Mouse (Mus musculus): ENCODE data around the gene B4galt2. TPM values are rescaled to one million over a fixed set of nuclear protein-coding genes. Genes with fewer than 3 reads are reported as not detected.

Gene B4galt2
- polyA plus RNA-seq, 1 experiment from 2014 or later, result 28.7 TPM

GRCm38 (mm10) chr4:117862823-117863222 lies 20.5 kb downstream of the B4galt2 start:
- ATAC-seq, result peak; percentile 85
- Histone ChIP-seq H3K9ac (no peak overlapping the region), H3K4me2 (no peak overlapping the region), H3K27me3 (peaks cover 9% of the 10 kb centered on the region), H3K9me3 (replicated peaks) (no peaks in the 10 kb centered on the region), H3K36me3 (ENCODE audit: poor library complexity, severe bottlenecking) (no peaks in the 10 kb centered on the region), H3K27ac (no peak overlapping the region), H3K4me3 (no peak overlapping the region), H3K4me1 (peaks cover 21% of the 10 kb centered on the region)
- 33% methylated on average over 4 of the region's 4 CpGs for WGBS

DNA sequence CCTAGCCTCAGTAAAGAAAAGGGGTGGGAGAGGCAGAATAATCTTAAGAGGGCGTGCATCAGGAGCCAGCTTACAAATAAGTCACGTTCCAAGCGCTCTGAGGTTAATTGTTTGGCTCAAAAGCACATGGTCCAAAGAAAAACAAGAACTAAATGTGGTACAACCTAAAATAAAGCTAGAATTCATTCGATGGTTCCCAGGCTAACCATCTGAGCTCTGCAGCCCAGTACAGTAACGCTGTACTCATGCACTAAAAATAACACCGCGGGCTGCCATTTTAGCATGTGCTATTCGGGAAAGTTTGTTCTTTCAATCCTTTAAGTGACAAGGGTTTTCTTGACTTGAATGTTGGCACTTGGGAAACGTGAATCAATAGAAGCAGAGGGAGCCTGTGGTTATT lies 22.7 kb downstream of the B4galt2 start:
- Histone ChIP-seq H3K36me3 (ENCODE audit: poor library complexity, severe bottlenecking) (peaks cover 5% of the 10 kb centered on the region; the same call in 1 of the 2 replicates), H3K27me3 (no peaks in the 10 kb centered on the region), H3K27ac (no peak overlapping the region), H3K9me3 (replicated peaks) (no peaks in the 10 kb centered on the region), H3K4me2 (no peak overlapping the region), H3K9ac (no peak overlapping the region), H3K4me3 (no peak overlapping the region), H3K4me1 (peaks cover 9% of the 10 kb centered on the region)
- WGBS, result 78% methylated on average over 9 of the region's 9 CpGs
- ATAC-seq, result no peak

GRCm38 (mm10) chr4:117858794-117859193 lies 24.5 kb downstream of the B4galt2 start:
- no peak overlapping the region for H3K27ac ChIP-seq
- H3K36me3 ChIP-seq (ENCODE audit: poor library complexity, severe bottlenecking), result peaks cover 5% of the 10 kb centered on the region; the same call in 1 of the 2 replicates
- H3K4me3 ChIP-seq, result no peak overlapping the region
- 57% methylated on average over 3 of the region's 3 CpGs for WGBS
- H3K9me3 ChIP-seq (replicated peaks), result no peaks in the 10 kb centered on the region
- H3K4me2 ChIP-seq, result no peak overlapping the region
- H3K9ac ChIP-seq, result no peak overlapping the region
- H3K27me3 ChIP-seq, result no peaks in the 10 kb centered on the region
- ATAC-seq, result peak; percentile 31; the same call in 1 of the 2 replicates
- peaks cover 13% of the 10 kb centered on the region for H3K4me1 ChIP-seq

GRCm38 (mm10) chr4:117855146-117855545 lies 28.1 kb downstream of the B4galt2 start:
- peaks cover 5% of the 10 kb centered on the region; the same call in 1 of the 2 replicates for H3K36me3 ChIP-seq (ENCODE audit: poor library complexity, severe bottlenecking)
- no peaks in the 10 kb centered on the region for H3K9me3 ChIP-seq (replicated peaks)
- H3K27me3 ChIP-seq, result no peaks in the 10 kb centered on the region
- H3K9ac ChIP-seq, result no peak overlapping the region
- no peak overlapping the region for H3K27ac ChIP-seq
- ATAC-seq, result no peak
- 0 out of 2 replicates have a peak, but pooled peaks cover 8% of the 10 kb centered on the region for H3K4me1 ChIP-seq
- H3K4me3 ChIP-seq, result no peak overlapping the region
- H3K4me2 ChIP-seq, result no peak overlapping the region
- 83% methylated on average over 9 of the region's 9 CpGs for WGBS

DNA sequence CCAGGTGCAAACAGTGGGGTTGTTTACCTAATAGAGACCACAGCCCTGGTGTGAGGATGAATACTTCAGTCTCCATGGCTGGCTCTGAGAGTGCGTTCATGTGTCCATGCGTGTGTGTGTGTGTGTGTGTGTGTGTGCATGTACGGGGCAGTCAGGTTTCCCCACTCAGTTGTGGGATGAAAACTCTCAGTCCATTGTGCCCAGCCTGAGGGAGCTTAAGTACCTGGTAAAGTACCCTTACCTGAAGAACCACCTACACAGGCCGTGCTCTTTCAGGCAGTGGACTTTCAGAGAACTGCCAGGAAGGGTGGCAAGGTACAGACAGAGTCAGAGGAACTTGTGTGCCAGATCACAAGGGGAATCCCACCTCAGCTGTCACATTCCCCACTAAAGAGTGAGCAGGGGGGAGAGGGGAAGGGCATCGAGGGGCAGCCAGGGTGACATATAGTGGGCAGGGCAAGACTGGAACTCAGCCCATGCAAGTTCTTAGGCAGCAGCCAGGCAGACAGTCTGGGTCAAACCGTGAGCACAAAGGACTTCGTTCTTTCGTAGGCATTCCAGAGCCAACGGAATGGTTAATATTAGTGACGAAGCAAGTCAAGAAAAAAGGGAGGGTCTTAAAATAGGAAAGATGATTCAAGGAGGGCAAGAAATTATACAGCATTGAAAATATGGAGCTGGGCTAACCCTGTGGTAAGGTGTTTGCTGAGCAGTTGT lies 31.0 kb downstream of the B4galt2 start:
- no peak overlapping the region for H3K4me3 ChIP-seq
- H3K9ac ChIP-seq, result no peak overlapping the region
- H3K4me2 ChIP-seq, result no peak overlapping the region
- WGBS, result 89% methylated on average over 10 of the region's 10 CpGs
- peaks cover 19% of the 10 kb centered on the region for H3K4me1 ChIP-seq
- no peak for ATAC-seq
- H3K27ac ChIP-seq, result no peak overlapping the region
- H3K27me3 ChIP-seq, result no peaks in the 10 kb centered on the region
- H3K36me3 ChIP-seq (ENCODE audit: poor library complexity, severe bottlenecking), result peaks cover 5% of the 10 kb centered on the region; the same call in 1 of the 2 replicates
- no peaks in the 10 kb centered on the region for H3K9me3 ChIP-seq (replicated peaks)

DNA sequence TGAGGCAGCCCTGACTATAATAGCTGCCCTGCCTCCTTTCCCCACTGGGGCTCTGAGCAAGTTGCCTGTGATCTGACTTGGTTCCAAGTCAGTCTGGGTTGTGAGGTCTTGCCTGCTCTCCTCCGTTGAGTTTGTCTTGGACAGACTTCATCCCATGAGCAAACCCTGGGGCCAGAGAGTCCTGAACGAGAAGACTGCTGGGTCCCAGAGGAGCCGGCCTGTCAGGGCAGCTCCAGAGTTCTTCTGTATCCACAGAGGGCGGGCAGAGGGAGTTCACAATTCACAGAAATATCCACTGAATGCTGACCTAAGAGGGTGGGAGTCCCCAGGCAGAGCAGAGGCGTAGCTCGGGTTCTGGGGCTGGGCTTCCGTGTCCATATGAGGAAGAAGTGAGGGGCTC lies 32.4 kb downstream of the B4galt2 start:
- Histone ChIP-seq H3K9me3 (replicated peaks) (no peaks in the 10 kb centered on the region), H3K9ac (no peak overlapping the region), H3K36me3 (ENCODE audit: poor library complexity, severe bottlenecking) (no peaks in the 10 kb centered on the region), H3K4me2 (no peak overlapping the region), H3K4me3 (no peak overlapping the region), H3K4me1 (peaks cover 24% of the 10 kb centered on the region), H3K27ac (no peak overlapping the region), H3K27me3 (no peaks in the 10 kb centered on the region)
- 77% methylated on average over 7 of the region's 7 CpGs for WGBS
- no peak for ATAC-seq

GRCm38 (mm10) chr4:117850176-117850575 lies 33.1 kb downstream of the B4galt2 start:
- WGBS, result 73% methylated on average over 7 of the region's 7 CpGs
- H3K9me3 ChIP-seq (replicated peaks), result no peaks in the 10 kb centered on the region
- H3K27ac ChIP-seq, result no peak overlapping the region
- ATAC-seq, result no peak
- H3K4me2 ChIP-seq, result no peak overlapping the region
- H3K4me3 ChIP-seq, result no peak overlapping the region
- no peak overlapping the region for H3K9ac ChIP-seq
- H3K4me1 ChIP-seq, result peaks cover 23% of the 10 kb centered on the region
- no peaks in the 10 kb centered on the region for H3K27me3 ChIP-seq
- H3K36me3 ChIP-seq (ENCODE audit: poor library complexity, severe bottlenecking), result no peaks in the 10 kb centered on the region

- no peaks in the 10 kb centered on the region for H3K27me3 ChIP-seq
- 0 out of 2 replicates have a peak overlapping the region, but pooled peaks have one; percentile 2 for H3K4me2 ChIP-seq
- H3K4me3 ChIP-seq, result no peak overlapping the region
- ATAC-seq, result no peak
- H3K36me3 ChIP-seq (ENCODE audit: poor library complexity, severe bottlenecking), result no peaks in the 10 kb centered on the region
- peaks cover 21% of the 10 kb centered on the region for H3K4me1 ChIP-seq
- 8% methylated on average over 5 of the region's 5 CpGs for WGBS
- H3K9ac ChIP-seq, result no peak overlapping the region
- no peak overlapping the region for H3K27ac ChIP-seq
- H3K9me3 ChIP-seq (replicated peaks), result no peaks in the 10 kb centered on the region
Measured at GRCm38 (mm10) chr4:117849506-117849905, 33.8 kb downstream of the B4galt2 start.

GRCm38 (mm10) chr4:117849063-117849462 lies 34.2 kb downstream of the B4galt2 start:
- Histone ChIP-seq H3K4me3 (no peak overlapping the region), H3K27me3 (no peaks in the 10 kb centered on the region), H3K36me3 (ENCODE audit: poor library complexity, severe bottlenecking) (no peaks in the 10 kb centered on the region), H3K4me2 (0 out of 2 replicates have a peak overlapping the region, but pooled peaks have one; percentile 10), H3K27ac (no peak overlapping the region), H3K9me3 (replicated peaks) (no peaks in the 10 kb centered on the region), H3K4me1 (peaks cover 21% of the 10 kb centered on the region), H3K9ac (0 out of 2 replicates have a peak overlapping the region, but pooled peaks have one; percentile 12)
- ATAC-seq, result no peak
- WGBS, result 41% methylated on average over 17 of the region's 17 CpGs

- Histone ChIP-seq H3K9ac (no peak overlapping the region; the same call in 1 of the 2 replicates), H3K9me3 (replicated peaks) (no peaks in the 10 kb centered on the region), H3K4me3 (no peak overlapping the region), H3K27ac (no peak overlapping the region), H3K4me2 (no peak overlapping the region), H3K27me3 (no peaks in the 10 kb centered on the region), H3K36me3 (ENCODE audit: poor library complexity, severe bottlenecking) (no peaks in the 10 kb centered on the region), H3K4me1 (peaks cover 21% of the 10 kb centered on the region)
- 22% methylated on average over 2 of the region's 2 CpGs for WGBS
- no peak; the same call in 1 of the 2 replicates for ATAC-seq
Measured at GRCm38 (mm10) chr4:117847011-117847410, 36.3 kb downstream of the B4galt2 start.

- Histone ChIP-seq H3K4me2 (no peak overlapping the region), H3K4me1 (peaks cover 21% of the 10 kb centered on the region), H3K9ac (no peak overlapping the region), H3K27ac (no peak overlapping the region), H3K27me3 (no peaks in the 10 kb centered on the region), H3K36me3 (ENCODE audit: poor library complexity, severe bottlenecking) (no peaks in the 10 kb centered on the region), H3K9me3 (replicated peaks) (no peaks in the 10 kb centered on the region), H3K4me3 (no peak overlapping the region)
- no peak for ATAC-seq
- WGBS, result 97% methylated on average over 4 of the region's 4 CpGs
Measured at GRCm38 (mm10) chr4:117846261-117846660, 37.0 kb downstream of the B4galt2 start.

GRCm38 (mm10) chr4:117845316-117845715 lies 38.0 kb downstream of the B4galt2 start:
- no peak overlapping the region for H3K9ac ChIP-seq
- no peaks in the 10 kb centered on the region for H3K36me3 ChIP-seq (ENCODE audit: poor library complexity, severe bottlenecking)
- no peak for ATAC-seq
- no peak overlapping the region for H3K4me2 ChIP-seq
- peaks cover 20% of the 10 kb centered on the region for H3K4me1 ChIP-seq
- no peak overlapping the region for H3K27ac ChIP-seq
- H3K27me3 ChIP-seq, result no peaks in the 10 kb centered on the region
- no peaks in the 10 kb centered on the region for H3K9me3 ChIP-seq (replicated peaks)
- 84% methylated on average over 11 of the region's 11 CpGs for WGBS
- no peak overlapping the region for H3K4me3 ChIP-seq

Data from forebrain, embryonic 13.5 days (tissue).